Mouse (Mus musculus) right cerebral cortex, postnatal 36 days (tissue): ENCODE results near the gene Cd9.
"Not testable (repeated sequence)": the region's sequence is repeated elsewhere in the genome, so short reads cannot be mapped to it uniquely, and the experiment has no call there.

ENCODE experiments used
- DNase-seq, 2 experiments: peaks; one replicate each; pipeline ENCODE4 v3.0.0; 2022; ENCODE audit warnings: low spot score in 2 of 2, mixed read lengths in 1 of 2

Cd9 gene

DNA sequence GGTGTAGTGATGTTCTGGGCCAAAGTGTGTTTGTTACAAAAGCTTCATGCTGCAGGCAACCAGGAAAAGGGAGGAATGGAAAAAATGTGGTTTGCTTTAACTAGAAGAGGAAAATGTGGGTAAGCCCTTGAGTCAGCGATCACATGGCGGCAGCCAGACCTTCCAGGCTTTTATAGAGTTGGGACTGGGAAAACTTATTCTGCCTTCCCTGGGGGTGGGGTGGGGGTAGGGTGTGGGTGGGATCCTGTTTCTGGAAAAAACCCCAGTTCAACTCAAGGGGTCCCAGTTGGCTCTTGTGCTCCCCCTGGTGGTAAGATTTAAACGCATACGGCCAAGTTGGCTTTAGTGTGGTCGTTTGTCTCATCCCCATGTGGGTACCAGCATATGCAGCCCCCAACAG, 3.5 kb upstream of the Cd9 start:
- DNase-seq, result no peak

- no peak for DNase-seq
Measured at GRCm38 (mm10) chr6:125496417-125496816, 1.8 kb upstream of the Cd9 start.

DNA sequence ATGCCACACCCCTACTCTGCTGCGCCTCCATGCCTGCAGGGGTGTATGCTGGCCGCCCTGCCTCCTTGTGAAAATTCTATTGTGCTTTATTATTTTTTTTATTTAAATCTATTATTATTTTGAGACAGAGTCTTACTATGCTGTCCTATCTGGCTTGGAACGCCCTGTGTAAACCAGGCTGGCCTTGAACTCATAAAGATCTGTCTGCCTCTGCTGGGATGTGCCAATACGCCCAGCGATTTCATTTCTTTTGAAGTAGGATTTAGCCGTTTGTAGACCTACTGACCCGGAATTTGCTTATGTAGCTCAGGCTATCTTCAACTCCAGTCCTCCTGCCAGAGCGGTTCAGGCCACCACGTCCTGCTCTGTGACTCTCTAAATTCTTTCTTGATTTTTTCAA, 770 bp upstream of the Cd9 start:
- DNase-seq, result no peak

- no peak for DNase-seq
Measured at GRCm38 (mm10) chr6:125493147-125493546, 1.4 kb downstream of the Cd9 start.

DNA sequence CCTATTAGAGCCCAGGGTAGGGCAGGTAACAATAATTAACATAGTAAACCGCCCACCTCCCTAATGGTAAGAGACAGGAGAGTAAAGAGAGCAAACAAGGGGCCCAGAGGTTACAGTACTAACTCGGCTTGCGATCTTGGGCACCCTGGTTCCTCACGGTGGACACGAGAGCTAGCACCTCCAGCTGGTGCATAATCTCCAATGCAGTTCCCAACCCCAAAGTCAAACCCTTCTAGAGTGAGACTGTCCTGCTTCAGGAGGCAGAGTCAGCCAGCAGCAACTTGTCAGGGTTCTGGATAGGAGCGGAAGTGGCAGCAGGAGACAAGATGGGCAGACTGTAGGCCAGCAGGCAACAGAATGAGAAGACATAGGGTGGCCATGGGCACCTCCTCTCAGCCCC, 1.9 kb downstream of the Cd9 start:
- no peak for DNase-seq

DNA sequence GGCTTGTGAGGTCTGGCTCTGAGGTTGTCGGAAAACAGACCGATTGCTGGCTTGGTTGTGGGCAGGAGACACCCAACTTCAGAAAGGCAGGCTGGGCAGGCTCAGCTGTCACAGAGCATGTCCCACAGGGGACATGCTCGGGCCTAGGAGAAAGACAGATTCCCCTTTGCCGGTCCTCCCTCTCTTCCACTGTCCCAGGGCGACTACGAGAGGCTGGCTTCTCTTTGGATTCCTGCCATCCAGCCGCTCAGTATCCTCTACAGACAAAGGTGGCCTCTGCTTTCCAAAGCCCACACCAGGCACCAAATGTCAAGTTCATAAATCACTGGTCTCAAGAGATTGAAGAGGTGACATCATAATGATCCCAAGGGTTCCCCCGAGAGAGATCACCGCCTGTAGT, 2.6 kb downstream of the Cd9 start:
- no peak for DNase-seq

- no peak for DNase-seq
Measured at GRCm38 (mm10) chr6:125491393-125491792, 3.2 kb downstream of the Cd9 start.

- DNase-seq, result no peak
Measured at GRCm38 (mm10) chr6:125489881-125490559, 4.6 kb downstream of the Cd9 start.

DNA sequence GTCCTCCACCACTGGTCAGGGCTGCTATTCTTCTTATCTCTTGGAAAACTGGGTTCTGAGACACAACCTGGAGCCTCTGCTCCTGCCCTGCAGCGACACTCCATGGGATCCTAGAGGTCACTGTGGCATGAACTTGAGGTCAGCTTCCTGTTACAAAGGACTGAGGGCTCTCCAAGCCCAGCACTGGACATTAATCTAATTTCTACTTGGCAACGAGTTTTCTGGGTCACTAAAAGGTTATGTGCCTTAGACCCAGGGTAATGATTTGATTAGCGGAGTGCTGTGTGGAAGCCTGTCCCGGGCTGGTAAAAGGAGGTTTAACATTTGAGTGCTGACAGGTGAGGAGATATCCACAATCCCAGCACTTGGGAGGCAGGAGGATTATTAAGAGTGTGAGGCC, 9.0 kb downstream of the Cd9 start:
- DNase-seq, result no peak

DNA sequence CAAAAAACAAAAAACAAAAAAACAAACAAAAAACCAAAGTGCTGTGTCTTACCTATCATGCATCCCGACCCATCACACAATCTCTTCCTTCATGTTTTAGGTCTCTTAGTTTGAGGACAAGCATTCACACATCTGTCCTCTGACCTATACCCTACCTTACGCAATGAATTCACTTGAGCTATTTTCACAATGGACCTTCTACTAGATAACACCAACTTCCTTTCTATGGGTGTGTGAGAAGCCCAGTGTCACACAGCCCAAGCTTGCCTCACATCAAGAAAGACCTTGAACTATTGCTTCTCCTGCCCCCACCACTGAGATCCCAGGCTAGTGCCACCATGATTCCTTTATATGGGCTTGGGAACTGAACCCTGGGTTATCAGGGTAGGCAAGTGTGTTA, 9.9 kb downstream of the Cd9 start:
- DNase-seq, result no peak

DNA sequence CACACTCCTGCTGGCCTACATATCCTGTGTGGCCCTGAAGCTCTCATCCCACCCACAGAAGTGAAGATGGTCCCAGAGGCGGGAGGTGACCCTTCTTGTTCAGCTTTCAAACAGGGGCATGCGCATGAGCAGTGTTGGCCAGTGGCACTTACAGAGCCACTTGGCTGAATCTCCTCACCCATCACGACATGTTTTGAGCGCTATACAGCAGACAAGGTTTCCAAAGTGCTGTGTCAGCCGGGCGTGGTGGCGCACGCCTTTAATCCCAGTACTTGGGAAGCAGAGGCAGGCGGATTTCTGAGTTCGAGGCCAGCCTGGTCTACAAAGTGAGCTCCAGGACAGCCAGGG, 10.3 kb downstream of the Cd9 start:
- not testable (repeated sequence) for DNase-seq

DNA sequence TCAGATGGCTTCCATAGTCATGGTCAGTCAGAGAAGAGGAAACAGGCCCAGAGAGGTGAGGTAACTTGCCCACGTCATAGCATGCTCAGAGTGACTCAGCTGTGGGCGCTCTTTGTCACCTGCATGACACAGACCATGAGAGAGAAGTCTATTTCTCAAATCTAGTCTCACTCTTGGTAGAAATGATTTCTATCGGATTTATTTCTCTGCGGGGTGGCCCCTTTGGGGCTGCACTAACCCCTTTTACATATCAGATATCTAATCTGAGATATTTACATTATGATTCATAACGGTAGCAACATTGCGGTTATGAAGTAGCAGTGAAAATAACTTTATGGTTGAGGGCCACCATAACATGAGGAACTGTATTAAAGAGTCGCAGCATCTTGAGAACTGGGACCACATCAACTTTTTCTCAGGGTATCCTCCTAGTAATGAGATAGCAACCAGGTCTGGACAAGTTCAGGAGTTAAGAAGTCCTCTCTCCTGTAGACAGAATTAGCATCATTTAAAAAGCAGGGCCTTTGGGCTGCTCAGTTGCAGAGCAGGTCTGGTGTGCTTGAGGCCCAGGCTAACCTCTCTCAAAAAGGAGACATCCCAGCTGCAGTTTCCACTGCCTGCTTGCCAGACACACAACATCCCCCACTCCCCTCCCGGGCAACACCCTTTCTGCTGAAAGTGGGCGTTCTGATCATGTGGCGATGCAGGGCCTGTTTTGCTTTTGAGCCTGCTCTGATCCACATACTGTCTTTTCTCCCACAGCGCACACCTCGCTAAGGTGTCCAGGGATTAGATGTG, 10.9 kb downstream of the Cd9 start:
- no peak for DNase-seq

- DNase-seq, result no peak
Measured at GRCm38 (mm10) chr6:125482427-125482831, 12.2 kb downstream of the Cd9 start.

DNA sequence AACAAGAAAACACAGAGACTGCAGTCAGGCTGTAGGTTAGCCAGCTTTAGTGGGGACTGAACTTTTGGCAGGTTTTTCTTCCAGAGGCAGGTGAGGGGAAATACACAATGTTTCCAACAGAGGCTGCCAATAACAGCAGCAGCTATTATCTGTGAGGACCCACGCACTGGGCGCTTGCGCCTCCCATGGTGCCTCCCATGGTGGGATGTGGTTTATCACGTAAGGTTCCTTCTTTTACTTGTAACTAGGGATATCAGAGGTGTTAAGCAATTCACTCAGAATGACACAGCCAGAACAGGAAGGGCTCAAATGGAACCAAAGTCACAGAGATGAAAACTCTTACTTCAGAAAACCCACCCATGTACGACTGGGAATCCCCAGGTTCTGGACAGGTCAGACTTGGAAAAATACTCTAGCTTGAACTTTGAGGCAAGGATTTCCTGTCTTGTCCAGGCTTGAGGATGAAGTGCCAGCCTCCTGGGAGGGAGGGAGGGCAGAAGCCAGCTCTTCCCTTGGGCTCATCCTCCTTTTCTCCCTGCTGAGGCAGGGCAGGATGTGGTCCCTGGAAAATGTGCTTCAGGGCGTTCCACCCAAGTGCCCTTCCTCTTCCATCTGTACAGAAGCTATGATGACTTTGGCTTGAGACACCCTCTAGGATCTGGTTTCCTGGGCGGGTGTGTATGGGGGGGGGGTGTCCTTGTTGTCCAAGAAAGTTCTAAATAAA, 12.8 kb downstream of the Cd9 start:
- no peak for DNase-seq

DNA sequence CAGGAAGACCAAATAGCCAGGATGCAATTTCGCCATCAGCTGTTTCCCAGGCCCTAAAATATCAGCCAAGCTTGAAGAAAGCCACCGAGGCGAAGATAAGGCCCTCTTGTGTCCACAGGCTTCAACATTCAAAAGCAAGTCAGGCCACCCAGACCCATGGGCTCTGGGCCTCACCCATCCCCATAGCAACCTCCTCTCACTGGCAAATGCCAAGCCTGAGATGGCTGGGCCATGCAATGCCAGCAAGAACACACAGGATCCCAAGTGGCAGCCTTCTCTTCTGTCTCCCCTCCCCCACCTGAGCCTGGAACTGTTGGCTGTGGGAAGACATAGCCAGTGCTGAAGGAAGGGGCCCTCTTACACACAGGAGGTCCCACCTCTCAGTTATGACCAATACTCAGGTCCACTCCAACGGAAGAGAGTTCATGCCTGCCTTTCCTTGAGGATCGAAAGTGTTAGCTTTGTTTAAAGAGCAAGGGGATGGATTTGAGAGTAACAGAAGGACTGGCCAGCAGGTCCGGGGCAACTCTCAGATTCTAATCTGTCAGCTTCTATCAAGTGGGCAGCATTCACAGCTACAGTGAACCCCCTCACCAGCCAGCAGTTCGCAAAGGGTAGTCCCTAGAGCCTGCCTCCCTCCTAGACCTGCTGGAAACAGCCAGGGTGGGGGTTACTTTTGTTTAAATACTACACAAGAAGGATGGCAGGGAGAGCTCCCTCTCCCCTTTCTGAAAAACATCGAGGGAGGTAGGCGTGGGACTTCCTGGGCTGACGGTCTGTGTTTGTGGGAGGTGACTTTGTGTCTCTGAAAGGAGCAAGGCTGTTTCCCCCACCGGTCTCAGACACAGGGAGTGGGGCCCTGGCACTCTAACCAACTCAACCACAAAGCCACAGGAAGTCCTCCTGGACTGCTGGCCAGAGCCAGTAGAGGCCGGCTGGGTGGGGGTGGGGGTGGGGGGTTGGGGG, 13.9 kb downstream of the Cd9 start:
- no peak for DNase-seq

- DNase-seq, result no peak
Measured at GRCm38 (mm10) chr6:125479359-125479758, 15.2 kb downstream of the Cd9 start.

DNA sequence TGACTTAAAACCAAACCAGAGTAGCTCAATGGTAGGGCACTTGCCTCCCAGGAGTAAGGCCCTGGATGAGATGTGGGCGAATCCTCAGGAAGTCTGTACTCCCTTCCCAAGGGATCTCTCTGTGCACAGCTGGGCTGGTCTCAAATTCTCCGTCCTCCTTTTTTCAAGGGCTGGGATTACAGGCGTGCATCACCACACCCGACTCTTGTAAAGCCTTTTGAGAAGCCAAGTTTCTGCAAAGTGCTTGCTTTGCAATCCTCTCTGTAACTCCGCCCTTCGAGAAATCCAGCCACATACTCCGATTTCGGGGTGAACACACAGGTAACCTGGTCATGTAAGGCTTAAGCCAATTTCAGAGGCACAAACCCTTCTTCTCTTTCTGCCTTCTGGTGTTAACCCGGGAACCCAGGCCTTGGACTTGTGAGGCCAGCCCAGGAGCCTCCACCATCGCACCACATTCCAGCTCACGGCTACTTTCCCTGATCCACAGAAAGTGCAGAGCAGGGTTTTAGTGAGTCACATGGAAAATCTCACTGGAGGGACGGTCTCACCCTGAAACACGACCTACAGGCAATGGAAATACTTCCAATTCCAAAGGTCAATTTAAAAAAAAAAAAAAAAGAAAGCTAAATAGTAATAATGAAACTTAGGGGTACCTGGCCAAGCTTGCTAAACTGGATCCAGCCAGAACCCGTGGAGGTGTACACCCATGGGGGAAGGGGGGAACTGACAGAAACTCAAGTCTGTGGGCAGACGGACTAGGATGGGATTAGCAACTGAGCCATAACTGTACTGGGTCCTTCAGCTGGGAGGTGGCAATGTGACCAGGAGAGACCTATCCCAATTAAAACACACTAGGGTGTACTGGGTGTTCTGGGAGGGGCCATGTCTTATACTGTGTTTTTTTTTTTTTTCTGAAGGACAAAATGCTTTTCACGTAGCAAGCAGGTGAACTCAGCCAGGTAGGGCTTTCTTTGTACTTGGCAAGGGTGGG, 16.2 kb downstream of the Cd9 start:
- no peak for DNase-seq

DNA sequence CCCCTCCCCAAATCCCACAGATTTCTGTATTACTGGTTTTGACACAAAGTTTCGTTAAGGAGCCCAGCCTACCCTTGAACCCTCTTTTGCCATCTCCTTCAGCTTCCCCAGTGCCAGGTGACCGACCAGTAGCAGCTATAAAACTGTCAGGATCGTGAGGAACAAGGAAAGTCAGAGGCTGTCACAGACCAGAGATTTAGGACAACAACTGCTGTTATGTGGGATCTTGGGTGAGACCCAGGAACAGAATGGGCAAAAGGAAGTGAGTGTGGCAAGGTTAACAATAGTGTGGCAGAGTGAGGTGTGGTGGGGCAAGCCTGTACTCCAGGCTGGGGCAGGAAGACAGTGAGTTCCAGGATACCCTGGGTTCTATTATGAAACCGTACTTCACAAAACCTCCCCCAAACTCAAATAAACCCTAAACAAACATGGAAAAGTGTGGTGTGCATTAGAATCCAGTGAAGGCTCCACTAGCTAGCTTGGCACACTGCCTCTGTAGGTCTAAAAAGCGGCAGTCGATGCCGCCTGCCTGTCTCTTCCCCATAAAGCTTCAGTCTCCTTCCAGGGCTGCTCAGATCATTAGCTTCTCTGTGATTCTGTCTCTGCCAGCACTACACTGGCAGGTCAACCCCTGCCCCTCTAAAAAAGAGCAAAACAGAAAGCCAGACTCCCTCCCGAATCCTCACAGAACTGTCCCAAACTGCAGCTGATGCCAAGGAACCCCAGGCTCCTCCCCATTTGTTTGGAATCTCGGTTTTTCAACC, 17.6 kb downstream of the Cd9 start:
- no peak for DNase-seq

GRCm38 (mm10) chr6:125476090-125476489, 18.5 kb downstream of the Cd9 start:
- no peak for DNase-seq

- DNase-seq, result no peak
Measured at GRCm38 (mm10) chr6:125475184-125475583, 19.4 kb downstream of the Cd9 start.
